Mouse (Mus musculus): Measurements from ENCODE around the gene Camk2b.
"Not testable (repeated sequence)": the region's sequence is repeated elsewhere in the genome, so short reads cannot be mapped to it uniquely, and the experiment has no call there.

DNA sequence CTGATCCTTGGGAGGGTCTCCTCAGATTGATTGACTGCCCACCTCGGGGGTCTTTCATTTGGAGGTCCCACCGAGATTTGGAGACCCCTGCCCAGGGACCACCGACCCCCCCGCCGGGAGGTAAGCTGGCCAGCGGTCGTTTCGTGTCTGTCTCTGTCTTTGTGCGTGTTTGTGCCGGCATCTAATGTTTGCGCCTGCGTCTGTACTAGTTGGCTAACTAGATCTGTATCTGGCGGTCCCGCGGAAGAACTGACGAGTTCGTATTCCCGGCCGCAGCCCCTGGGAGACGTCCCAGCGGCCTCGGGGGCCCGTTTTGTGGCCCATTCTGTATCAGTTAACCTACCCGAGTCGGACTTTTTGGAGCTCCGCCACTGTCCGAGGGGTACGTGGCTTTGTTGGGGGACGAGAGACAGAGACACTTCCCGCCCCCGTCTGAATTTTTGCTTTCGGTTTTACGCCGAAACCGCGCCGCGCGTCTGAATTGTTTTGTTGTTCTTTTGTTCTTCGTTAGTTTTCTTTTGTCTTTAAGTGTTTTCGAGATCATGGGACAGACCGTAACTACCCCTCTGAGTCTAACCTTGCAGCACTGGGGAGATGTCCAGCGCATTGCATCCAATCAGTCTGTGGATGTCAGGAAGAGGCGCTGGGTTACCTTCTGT is 59.7 kb downstream of the Camk2b start:
- not testable (repeated sequence) for TF ChIP-seq POLR2A (IDR thresholded peaks at IDR 0.05; ENCODE audit: borderline replicate concordance, extremely low read depth, low read depth, low read length); CTCF (IDR thresholded peaks at IDR 0.05; ENCODE audit: insufficient read depth, low read length)

All from lung, adult 2 months (tissue).